Comparison of ENCODE assay signal across 20 mouse cellular contexts in the genomic region with DNA sequence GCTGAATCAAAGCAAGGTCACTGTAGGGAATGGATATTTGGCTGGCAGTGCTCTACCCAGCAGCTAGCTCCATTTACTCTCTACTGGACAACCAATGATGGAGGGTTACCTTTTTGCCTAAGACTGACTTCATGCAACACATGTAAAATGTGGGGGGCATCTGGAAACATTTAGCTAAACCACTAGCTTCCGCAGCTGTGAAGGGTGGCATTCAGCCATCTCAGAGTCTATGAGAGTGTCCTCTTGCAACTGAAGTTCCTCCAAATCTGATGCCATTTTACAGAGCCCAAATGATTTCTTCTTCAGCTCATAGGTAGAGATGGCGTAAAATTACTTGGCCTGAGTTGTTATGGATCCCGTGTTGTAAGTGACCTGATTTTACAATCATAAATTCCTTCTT.
"Had no signal": no experiment of that assay in that cellular context is flagged by ENCODE, and none has a peak within 500 bp of the region (broad histone marks: within the 10 kb centered on the region; RNA-seq: fewer than 3 reads in every experiment).

No protein-coding gene starts in this region.

- H3K27ac ChIP-seq: liver, embryonic 13.5 days; neural tube, embryonic 12.5 days; neural tube, embryonic 15.5 days; stomach, postnatal 0 days had no signal

- H3K4me3 ChIP-seq: liver, embryonic 13.5 days; neural tube, embryonic 12.5 days; neural tube, embryonic 15.5 days had no signal

- DNase-seq: kidney, adult 18-20 months; kidney, adult 9 months; kidney, postnatal 14 days; kidney, postnatal 4 days; liver; liver, embryonic 13.5 days; lung, adult 2 months; lung, postnatal 14 days; lung, postnatal 4 days; midbrain, embryonic 14.5 days; right cerebral cortex, adult 18-20 months; right cerebral cortex, postnatal 14 days; right cerebral cortex, postnatal 4 days; thymus, adult 2 months; thymus, postnatal 14 days; thymus, postnatal 4 days had no signal

- H3K27me3 ChIP-seq: liver, embryonic 13.5 days; neural tube, embryonic 12.5 days; neural tube, embryonic 15.5 days had no signal

- H3K36me3 ChIP-seq: liver, embryonic 13.5 days; neural tube, embryonic 12.5 days; neural tube, embryonic 15.5 days had no signal

- H3K4me2 ChIP-seq: liver, embryonic 13.5 days; midbrain, embryonic 11.5 days; neural tube, embryonic 12.5 days; neural tube, embryonic 15.5 days had no signal

- H3K4me1 ChIP-seq: neural tube, embryonic 12.5 days; neural tube, embryonic 15.5 days had no signal

- H3K9ac ChIP-seq: liver, embryonic 13.5 days; neural tube, embryonic 12.5 days; neural tube, embryonic 15.5 days had no signal

- H3K9me3 ChIP-seq: liver, embryonic 13.5 days; neural tube, embryonic 12.5 days; neural tube, embryonic 15.5 days had no signal
